Mouse (Mus musculus): ENCODE results near the gene Drosha.
"Not testable (repeated sequence)": the region's sequence is repeated elsewhere in the genome, so short reads cannot be mapped to it uniquely, and the experiment has no call there.

Drosha gene

DNA sequence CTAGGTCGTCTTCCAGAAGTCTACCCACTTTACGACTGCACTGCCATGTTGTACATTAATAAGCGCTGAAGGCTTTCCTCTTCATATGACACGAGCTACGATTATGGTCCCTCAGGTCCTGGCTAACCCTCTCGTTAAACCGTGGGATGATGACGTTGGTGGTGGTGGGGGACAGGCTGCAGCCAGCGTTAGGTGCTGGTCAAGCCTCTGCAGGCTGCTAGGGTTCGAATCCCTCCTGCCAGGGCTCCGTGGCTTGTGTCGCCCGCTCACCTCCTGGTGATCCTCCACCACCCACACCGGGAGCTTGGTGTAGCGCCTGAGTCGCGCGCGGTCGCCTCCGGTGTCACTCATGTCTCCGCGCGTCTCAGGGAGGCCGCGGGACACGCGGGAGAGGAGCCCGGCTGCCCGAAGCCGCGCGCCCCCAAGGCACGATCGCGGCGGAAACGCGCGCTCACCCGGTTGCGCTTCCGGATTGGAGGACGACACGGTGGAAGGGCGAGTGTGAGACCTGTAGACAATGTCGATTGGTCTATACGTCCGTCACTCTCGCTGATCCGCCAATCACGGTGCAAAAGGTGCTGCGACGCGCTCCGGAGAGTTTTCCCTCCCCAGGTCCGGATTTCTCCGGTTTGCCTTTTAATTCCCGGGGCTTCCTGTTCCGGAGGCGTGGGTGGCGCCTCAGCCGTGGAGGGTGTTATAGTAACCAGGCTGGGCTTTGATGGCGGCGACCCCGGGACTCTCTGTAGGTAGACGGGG lies at the start of gene Drosha, which contains the start of gene 6030458C11Rik:
Gene Drosha, plus strand, starts transcription at position 619 of the 756 bp plus-strand sequence.
Gene 6030458C11Rik, minus strand, starts transcription at position 453 of the 756 bp plus-strand sequence.
- DNase-seq (ENCODE audit: extremely low read depth, low read depth) = peak; percentile 100

DNA sequence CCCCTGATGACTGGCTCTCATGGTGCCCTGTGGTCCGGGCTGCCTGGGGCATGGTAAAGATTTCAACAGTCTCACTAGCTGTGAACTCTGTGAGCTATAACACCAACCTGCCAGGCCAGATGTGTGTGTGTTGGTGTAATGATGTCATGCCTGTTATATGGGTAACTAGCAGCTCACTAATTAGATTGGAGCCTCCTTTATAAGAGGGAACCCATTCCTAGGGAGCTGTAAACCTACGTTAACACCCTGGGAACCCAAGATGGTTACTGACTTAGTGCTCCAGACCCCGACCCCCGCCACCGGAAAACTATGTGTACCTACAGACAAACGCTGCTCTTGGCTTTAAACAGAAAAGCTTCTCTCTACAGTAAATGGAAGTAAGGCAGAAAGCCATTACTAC lies 43.3 kb upstream of the Drosha start:
- no peak for DNase-seq (ENCODE audit: extremely low read depth, low read depth)

DNA sequence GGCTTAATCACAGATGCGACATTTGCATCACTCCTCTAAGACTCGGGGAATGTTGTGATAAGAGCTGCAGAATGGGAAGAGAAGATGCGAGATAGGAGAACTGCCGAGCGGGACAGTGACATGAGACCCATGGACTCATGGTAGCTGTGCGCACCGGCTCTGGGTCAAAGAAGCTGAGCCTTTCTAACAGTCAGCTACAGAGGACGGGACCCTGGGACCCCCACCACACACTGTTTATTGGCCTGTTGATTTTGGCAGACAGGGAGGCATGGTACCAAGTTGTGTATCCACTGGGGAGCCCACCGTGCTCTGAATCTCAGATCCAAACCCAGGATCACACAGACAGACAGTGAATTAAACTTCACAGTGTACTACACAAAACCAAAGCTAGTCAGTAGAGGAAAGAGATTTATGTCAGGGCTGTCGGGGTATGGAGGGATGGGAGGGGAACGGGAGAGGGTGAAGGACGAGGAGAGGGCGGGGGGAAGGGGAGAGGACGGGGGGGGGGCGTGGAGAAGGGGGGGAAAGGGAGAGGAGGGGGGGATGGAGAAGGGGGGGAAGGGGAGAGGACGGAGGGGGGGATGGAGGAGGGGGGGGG lies 42.8 kb upstream of the Drosha start:
- DNase-seq (ENCODE audit: extremely low read depth, low read depth) = no peak

DNA sequence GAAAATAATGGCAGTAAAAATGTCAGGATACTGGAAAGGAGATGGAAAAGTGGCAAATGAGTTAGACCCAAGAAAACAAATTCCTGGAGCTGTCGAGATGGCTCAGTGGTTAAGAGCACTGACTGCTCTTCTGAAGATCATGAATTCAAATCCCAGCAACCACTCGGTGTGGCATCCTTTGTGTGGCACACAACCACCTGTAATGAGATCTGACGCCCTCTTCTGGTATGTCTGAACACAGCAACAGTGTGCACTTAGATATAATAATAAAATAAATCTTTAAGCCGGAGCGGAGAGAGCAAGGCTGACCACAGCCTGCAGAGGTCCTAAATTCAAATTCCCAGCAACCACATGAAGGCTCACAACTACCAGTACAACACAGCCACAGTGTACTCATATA lies 36.1 kb upstream of the Drosha start:
- DNase-seq (ENCODE audit: extremely low read depth, low read depth) = no peak

DNA sequence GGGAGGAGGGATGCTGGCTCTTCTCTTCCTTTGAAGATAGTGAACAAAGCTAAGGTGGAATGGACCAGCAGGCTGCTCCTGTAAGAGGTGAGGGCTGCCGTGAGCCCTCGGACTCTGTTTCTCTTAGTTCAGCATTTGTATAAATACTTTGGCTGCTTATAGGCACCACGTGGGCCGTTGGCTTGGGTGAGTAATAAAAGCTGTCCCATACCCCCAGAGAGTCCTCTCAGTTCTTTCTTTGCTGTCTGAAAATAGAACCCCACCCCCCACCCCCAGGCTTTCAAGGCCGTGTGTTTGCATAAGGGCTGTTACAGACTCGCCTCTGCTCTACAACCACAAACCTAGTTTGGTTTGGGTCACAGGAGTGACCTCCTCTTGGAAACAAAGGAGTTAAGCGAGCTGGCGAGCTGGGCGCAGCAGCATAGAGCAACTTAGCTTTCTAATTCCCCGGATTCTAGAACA lies 35.2 kb upstream of the Drosha start:
- DNase-seq (ENCODE audit: extremely low read depth, low read depth) = no peak

DNA sequence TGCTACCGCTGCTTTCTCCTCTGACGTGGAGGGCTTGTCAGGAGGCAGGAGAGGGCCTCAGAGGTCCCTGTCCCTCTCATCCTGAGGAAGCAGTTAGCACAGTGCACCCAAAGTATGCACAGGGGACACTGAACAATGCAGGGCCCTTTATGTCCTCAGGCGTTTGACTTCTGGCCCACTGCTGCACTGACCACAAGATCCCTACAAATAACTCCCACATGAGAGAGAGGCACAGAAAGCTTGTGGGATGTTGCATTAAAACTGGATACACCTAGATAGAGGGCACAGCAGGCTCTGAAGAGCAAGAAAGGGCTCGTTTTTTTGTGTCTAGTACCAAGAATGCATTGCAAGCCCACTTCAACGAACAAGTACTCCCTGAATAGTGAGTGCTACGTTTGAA lies 30.3 kb upstream of the Drosha start:
- no peak for DNase-seq (ENCODE audit: extremely low read depth, low read depth)

DNA sequence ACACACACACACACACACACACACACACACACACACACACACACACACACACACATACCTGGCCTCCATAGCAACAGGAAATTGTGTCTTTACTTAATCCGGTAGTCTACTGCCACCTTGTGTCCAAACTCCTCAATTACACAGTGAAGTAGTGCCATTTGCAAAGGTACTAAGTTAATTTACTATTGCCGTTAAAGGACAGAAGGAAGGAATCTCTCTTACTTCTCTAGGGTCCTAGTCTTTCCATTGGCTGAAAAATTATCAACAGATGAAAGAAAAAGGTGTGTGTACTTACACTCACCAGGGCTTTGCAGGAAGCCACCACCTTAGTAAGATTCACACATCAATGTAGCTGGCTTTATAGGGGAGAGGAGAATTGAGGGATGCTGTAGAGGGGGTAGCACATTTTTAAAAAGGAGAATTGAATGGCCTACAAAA lies 29.1 kb upstream of the Drosha start:
- peak; percentile 81 for DNase-seq (ENCODE audit: extremely low read depth, low read depth)

DNA sequence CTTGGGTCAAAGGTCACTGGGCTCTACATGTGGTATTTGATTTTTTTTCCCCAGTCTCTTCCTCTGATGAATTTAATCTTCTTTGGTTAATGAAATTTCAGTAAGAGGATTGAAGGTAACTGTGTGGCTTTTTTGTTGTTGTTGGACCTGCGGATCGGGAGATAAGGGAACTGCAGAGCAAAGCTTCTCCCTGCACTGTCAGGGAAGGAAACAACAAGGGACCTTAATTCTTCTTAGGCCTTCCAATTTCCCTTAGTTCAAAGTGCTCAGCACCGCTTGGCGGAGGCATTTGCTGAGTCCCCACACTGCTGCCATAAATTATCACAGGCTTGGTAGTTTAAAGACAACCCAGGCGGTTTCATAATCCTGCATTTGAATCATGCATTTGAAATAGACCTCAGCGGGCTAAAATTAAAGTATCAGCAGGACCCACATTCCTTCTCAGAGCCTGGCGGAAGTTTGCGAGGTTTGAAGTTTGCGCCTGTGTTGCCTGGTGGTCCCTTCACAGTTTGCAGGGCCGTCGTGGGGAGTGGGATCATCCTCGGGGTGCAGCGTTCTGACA lies 28.6 kb upstream of the Drosha start:
- DNase-seq (ENCODE audit: extremely low read depth, low read depth) = no peak

DNA sequence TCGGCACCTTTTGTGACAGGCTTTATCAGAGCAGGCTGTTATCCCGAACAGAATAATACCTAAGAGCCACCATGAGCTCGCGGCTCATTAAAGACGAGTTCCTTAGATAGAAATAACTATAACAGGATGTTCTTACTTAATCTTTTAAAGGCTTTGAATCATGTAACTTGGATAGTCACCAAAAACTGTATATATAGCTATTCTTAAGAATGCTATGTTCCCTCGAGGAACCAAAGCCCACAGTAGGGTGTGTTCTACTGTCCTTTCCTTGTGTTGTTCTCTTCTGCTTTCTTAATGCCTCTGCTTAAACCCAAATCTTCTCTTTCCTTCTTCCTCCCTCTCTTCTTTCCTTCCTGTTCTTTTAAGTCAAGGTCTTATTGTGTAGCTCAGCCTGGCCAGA lies 26.6 kb upstream of the Drosha start:
- no peak for DNase-seq (ENCODE audit: extremely low read depth, low read depth)

DNA sequence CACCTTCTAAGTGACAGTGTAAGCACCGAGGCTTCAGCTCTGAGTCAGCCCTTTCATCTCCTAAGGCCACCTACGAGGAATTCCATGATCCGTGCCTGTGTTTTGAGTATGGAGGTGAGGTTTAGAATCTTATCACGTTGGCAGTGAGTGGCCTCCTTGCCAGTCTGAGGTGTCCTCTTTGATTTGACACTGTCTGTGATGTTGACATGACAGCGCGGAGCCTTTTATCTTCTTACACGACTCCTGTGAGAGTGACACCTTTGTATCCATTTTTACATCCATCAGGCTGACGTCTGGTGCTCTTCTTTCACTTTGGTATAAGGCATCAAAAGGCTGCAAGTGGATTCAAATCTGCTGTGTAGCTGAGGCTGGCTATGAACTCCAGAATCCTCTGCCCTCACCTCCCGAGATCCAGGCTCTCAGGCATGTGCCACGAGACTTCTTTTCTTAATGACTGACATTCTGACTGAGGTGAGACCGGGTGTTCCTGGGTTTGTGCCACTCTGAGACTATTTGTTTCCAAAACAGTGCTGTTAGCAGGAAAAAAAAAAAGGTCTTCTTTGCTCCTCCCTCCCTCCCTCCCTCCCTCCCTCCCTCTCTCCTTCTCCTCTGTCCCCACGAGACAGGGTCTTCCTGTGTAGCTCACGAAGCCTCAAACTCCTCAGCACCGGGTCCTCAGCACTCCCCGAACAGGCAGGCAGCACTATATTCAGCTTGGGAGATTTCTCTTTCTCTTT lies 24.0 kb upstream of the Drosha start:
- no peak for DNase-seq (ENCODE audit: extremely low read depth, low read depth)

DNA sequence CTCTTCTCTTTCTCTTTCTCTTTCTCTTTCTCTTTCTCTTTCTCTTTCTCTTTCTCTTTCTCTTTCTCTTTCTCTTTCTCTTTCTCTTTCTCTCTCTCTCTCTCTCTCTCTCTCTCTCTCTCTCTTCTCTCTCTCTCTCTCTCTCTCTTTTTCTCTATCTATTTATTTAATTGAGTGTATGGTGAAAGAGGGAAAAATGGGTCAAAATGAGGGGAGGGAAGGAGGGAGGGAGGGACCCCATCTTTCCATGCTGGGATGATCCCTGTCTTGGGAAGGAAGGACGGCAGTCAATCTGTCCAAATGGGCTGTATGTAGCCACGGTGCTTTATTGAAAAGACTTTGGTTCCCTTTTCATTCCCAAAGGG lies 23.5 kb upstream of the Drosha start:
- not testable (repeated sequence) for DNase-seq (ENCODE audit: extremely low read depth, low read depth)

DNA sequence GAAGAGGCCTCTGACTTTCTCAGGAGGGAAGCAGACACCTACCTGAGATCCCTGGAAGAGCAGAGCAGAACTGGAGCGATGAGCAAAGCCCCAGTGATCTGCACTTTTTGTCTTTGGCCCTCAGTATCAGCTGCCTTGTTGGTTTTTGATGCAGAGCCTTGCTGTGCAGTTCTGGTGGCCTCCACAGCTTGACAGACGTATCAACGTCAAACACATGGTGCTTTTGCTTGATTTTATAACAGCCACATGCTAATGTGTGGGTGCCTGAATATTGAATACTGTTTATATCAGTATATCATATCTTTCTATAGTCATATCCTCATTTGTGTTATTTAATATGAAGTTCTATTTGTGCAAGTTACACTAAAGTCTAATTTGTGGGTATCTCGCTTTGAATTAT lies 19.5 kb upstream of the Drosha start:
- DNase-seq (ENCODE audit: extremely low read depth, low read depth) = no peak

DNA sequence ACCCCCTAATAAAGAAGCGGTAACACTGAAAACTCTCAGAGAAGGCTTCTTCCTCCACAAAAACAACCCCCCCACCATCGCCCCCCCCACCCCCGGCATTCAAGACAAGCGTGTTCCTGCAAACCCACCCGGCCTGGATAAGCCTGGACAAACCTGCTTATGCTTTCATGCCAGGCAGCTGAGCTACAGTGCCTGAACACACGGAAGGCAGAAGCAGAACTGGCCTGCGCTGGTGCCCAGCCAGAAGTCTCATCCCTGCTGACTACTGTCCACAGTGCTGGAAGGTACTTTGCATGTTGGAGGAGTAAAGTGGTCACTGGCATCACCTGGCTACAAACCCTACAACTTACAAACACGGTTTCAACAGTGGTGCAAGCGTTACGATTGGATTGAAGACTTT lies 17.5 kb upstream of the Drosha start:
- no peak for DNase-seq (ENCODE audit: extremely low read depth, low read depth)

DNA sequence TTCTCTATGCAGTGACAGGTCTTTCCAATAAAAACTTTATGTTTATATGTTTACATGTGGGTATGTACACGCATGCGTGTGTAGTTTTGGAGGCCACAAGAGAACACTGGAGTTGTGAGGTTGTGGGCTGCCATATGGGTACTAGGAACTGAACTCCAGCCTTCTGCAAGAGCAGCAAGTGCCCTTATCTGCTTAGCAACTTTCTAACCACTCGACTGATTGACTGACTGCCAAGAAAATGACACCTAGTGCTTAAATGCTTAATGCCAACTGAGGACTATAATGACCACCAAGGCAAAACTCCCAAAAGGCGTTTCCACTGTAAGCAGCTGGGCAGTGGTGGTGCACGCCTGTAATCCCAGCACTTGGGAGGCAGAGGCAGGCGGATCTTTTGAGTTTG lies 15.3 kb upstream of the Drosha start:
- DNase-seq (ENCODE audit: extremely low read depth, low read depth) = peak; percentile 26

DNA sequence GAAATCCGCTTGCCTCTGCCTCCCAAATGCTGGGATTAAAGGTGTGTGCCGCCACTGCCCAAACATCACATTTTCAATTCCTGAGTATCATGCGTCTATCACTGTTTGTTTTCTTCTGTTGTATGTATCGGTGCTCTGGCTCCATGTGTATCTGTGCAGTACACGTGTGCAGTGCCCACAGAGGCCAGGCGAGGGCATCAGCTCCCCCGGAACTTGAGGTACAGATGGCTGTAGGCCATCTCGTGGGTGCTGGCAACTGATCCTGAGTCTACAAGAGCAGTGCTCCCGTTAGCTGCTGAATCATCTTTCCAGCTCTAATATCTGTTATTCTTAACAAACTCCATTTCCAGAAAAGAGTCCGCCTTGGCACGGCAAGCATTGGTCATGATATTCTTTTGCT lies 12.0 kb upstream of the Drosha start:
- no peak for DNase-seq (ENCODE audit: extremely low read depth, low read depth)

DNA sequence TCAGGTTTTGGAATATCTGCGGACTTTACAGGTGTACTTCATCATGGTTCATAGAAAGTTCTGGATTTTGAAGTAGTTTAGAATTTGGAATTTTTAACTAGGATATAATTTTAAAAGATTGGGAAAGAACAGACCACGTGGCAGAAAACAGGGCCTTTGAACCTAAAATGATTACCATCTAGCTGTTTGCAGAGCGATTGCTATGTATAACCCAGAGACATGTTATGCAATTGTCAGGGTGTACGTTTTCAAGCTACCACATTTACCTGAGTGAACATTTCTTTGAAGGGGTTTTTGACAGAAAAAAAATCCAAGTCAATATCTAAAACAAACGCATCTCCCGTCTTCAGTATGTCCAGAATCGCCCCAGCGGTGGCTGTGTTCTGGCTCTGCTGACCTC lies 7.0 kb upstream of the Drosha start:
- DNase-seq (ENCODE audit: extremely low read depth, low read depth) = no peak

DNA sequence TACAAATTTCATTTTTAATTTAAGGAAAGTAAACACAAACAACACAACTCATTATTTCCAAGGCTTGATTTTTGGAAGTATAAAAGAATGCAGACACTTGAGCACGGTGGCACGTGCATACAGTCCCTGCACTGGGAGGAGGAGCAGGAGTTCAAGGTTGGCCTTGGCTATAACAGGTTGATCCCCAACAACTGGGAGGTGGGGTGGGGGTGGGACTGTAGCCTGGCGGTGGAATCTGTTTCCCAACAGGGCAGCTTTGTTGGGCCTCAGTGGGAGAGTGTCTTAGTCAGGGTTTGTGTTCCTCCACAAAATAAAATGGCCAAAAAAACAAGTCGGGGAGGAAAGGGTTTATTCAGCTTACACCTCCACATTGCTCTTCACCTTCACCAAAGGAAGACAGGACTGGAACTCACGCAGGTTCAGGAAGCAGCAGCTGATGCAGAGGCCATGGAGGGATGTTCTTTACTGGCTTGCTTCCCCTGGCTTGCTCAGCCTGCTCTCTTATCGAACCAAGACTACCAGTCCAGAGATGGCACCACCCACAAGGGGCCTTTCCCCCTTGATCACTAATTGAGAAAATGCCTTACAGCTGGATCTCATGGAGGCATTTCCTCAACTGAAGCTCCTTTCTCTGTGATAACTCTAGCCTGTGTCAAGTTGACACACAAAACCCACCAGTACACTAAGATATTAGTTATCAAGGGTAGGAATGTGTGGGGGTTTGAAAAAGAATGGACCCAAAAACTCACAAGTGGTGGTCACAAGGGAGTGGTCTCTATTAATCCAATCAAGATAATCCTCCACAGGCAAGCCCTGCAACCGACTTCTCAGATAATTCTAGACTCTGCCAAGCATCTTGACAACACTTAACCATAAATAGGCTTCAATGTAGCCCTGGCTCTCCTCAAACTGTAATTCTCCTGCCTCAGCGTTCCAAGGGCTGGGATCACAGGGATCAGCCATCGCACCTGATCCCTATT lies 1.9 kb upstream of the Drosha start:
- peak; percentile 19 for DNase-seq (ENCODE audit: extremely low read depth, low read depth)

DNA sequence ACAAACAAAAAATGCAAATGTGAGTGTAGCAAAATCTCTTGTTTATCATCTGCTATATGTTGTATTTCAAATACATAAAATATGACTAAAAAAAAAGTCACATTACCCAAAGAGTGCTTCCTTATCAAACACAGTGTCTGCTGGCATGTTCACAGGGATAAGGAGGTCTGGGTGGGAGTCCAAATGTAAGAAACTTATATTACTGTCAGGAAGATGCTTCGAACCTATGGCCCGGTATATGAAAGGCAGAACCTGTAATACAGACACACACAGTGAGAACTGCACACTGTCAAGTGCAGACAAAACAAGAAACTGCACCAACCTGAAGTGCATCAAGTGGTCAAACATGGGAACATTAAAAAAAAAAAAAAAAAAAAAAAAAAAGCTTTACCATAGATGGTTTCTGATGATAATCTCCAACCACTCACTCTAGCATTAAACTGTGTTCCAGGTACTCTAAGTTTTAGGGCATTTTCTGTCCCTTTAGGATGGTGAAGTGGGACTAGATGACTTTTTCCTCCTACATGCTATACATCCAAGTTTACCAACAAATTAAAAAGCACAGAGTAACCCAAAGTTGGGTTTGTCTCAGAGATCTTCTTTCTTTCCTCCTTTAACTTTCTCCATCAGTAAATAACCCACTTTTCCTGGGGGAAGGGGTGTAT lies 1.0 kb upstream of the Drosha start:
- peak; percentile 33 for DNase-seq (ENCODE audit: extremely low read depth, low read depth)

DNA sequence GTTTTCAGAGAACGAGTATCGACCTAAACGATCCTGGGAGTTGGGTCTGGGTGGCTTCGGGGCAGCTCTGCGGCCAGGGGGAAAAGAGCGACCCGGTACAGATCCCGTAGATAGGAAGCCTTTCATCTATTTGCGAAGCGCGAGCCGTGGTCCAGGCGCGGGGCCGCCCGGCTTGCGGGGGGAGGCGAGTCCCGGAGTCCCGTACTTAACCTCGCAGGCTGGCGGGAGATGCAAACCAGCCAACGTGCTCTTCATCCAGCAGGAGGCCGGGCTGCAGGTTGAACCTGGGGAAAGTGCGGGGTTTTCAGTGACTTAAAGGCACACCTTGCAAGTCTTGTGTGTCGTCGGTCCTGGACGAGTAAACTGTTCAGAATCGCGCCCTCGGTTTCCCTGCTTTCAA lies 350 bp downstream of the Drosha start:
- peak; percentile 33 for DNase-seq (ENCODE audit: extremely low read depth, low read depth)

DNA sequence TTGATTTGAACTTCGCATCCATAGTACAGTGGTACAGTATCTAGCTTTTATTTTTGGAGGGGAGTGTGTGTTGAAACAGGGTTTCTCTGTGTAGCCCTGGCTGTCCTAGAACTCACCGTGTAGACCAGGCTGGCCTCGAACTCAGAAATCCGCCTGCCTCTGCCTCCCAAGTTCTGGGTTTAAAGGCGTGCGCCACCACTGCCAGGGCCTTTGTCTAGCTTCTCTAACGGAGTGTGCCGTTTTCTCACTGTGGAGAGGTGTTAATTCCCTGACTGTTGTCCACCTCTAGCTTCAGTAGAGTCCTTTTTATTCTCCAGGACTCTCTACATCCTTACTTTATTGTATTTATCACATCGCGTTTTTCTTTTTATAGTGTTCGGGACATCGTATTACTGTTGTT lies 793 bp downstream of the Drosha start:
- no peak for DNase-seq (ENCODE audit: extremely low read depth, low read depth)

Measured in MEL-GATA-1-ER (cell line).